Mouse (Mus musculus) CH12.LX (cell line): ENCODE results near the gene Chrne. TPM values are rescaled to one million over a fixed set of nuclear protein-coding genes. Genes with fewer than 3 reads are reported as not detected.
"Not testable (repeated sequence)": the region's sequence is repeated elsewhere in the genome, so short reads cannot be mapped to it uniquely, and the experiment has no call there.

Source experiments
- DNase-seq: peaks from one replicate; pipeline ENCODE4 v3.0.0-alpha.2; 2013; ENCODE audit errors: extremely low read depth
- H3K27ac ChIP-seq: 2 replicates; pipeline ENCODE4 v1.5.1; 2012; ENCODE audit warnings: low read depth, mild to moderate bottlenecking, control low read depth, moderate library complexity; ENCODE audit not compliant: insufficient read depth
- H3K27me3 ChIP-seq: replicated peaks from 2 replicates; pipeline ENCODE3; 2012; ENCODE audit warnings: inconsistent platforms
- H3K36me3 ChIP-seq, 2 experiments: replicated peaks in 1 of 2; 2 replicates each; pipeline versions ENCODE3 to v1.6.1; 2012; ENCODE audit warnings: inconsistent platforms in 1 of 2, low read length in 1 of 2, mild to moderate bottlenecking in 1 of 2, mixed read lengths in 1 of 2, moderate library complexity in 1 of 2; ENCODE audit not compliant: control insufficient read depth in 1 of 2, insufficient read depth in 1 of 2
- H3K4me1 ChIP-seq, 2 experiments: 2 replicates each; pipeline ENCODE4 v1.6.1; 2012; ENCODE audit warnings: inconsistent platforms in 1 of 2, moderate library complexity in 1 of 2; ENCODE audit not compliant: insufficient read depth in 2 of 2, control insufficient read depth in 1 of 2
- H3K4me2 ChIP-seq: 2 replicates; pipeline ENCODE4 v1.6.1; 2012; ENCODE audit warnings: low read depth, mild to moderate bottlenecking, control low read depth; ENCODE audit not compliant: poor library complexity, insufficient read depth, severe bottlenecking
- H3K4me3 ChIP-seq, 3 experiments: fragments of 150-350 bp in 1 of 3; sonication (generic) in 1 of 3; replicated peaks in 1 of 3; 2 replicates each; pipeline versions ENCODE3 to v1.5.1; 2011 to 2012; ENCODE audit warnings: low read depth in 2 of 3, low read length in 2 of 3, mild to moderate bottlenecking in 2 of 3, moderate library complexity in 2 of 3, control low read depth in 1 of 3, improper control_type of control experiment in 1 of 3, inconsistent platforms in 1 of 3, mixed read lengths in 1 of 3; ENCODE audit not compliant: poor library complexity in 1 of 3
- H3K79me2 ChIP-seq: replicated peaks from 2 replicates; pipeline ENCODE4 v1.6.1; 2012; ENCODE audit warnings: mild to moderate bottlenecking, moderate library complexity; ENCODE audit not compliant: control insufficient read depth, poor library complexity, insufficient read depth, severe bottlenecking; ENCODE audit errors: extremely low read depth
- H3K9ac ChIP-seq: 2 replicates; pipeline ENCODE4 v1.6.1; 2012; ENCODE audit warnings: low read depth, mild to moderate bottlenecking, control low read depth, moderate library complexity; ENCODE audit not compliant: insufficient read depth
- H3K9me3 ChIP-seq: replicated peaks from 2 replicates; pipeline ENCODE3; 2012; ENCODE audit warnings: low read length, inconsistent platforms, mixed read lengths
- BHLHE40 ChIP-seq: IDR thresholded peaks from 2 replicates; pipeline ENCODE4 v1.6.1; 2011; ENCODE audit warnings: mild to moderate bottlenecking, low read depth, low read length, improper control_type of control experiment
- CHD1 ChIP-seq: IDR thresholded peaks from 2 replicates; pipeline ENCODE4 v1.6.1; 2012; ENCODE audit warnings: low read depth, low read length, improper control_type of control experiment, inconsistent platforms
- CHD2 ChIP-seq: IDR thresholded peaks from 2 replicates; pipeline ENCODE4 v1.6.1; 2011; ENCODE audit warnings: low read length, improper control_type of control experiment
- CTCF ChIP-seq, 2 experiments: IDR thresholded peaks in 1 of 2; conservative IDR thresholded peaks in 1 of 2; 2 replicates each; pipeline ENCODE4 v1.5.1; 2011 to 2012; ENCODE audit warnings: low read depth in 2 of 2, low read length in 2 of 2, improper control_type of control experiment in 1 of 2, inconsistent platforms in 1 of 2, mild to moderate bottlenecking in 1 of 2, moderate library complexity in 1 of 2
- E2F4 ChIP-seq: IDR thresholded peaks from 2 replicates; pipeline ENCODE4 v1.6.1; 2011; ENCODE audit warnings: low read depth, low read length, improper control_type of control experiment; ENCODE audit not compliant: insufficient replicate concordance
- ELF1 ChIP-seq: IDR thresholded peaks from 2 replicates; pipeline ENCODE4 v1.6.1; 2014; ENCODE audit warnings: low read depth, mild to moderate bottlenecking, inconsistent platforms, low read length, improper control_type of control experiment
- GABPA ChIP-seq: IDR thresholded peaks from 2 replicates; pipeline ENCODE4 v1.6.1; 2012; ENCODE audit warnings: low read depth, low read length, improper control_type of control experiment, inconsistent platforms; ENCODE audit not compliant: insufficient replicate concordance
- JUND ChIP-seq: conservative IDR thresholded peaks from 2 replicates; pipeline ENCODE4 v1.6.1; 2011; ENCODE audit warnings: low read depth, low read length, improper control_type of control experiment
- KAT2A ChIP-seq: IDR thresholded peaks from 2 replicates; pipeline ENCODE4 v1.6.1; 2012; ENCODE audit warnings: low read length, improper control_type of control experiment, inconsistent platforms; ENCODE audit not compliant: insufficient replicate concordance
- MAZ ChIP-seq: IDR thresholded peaks from 2 replicates; pipeline ENCODE4 v1.6.1; 2012; ENCODE audit warnings: low read depth, mild to moderate bottlenecking, inconsistent platforms, low read length, improper control_type of control experiment, moderate library complexity
- PAX5 ChIP-seq: IDR thresholded peaks from 2 replicates; pipeline ENCODE4 v1.6.1; 2012; ENCODE audit warnings: low read length, inconsistent platforms, mixed read lengths
- POLR2A ChIP-seq: IDR thresholded peaks from 2 replicates; pipeline ENCODE4 v1.6.1; 2011; ENCODE audit warnings: low read depth, mild to moderate bottlenecking, improper control_type of control experiment, low read length
- POLR2AphosphoS2 ChIP-seq: IDR thresholded peaks from 2 replicates; pipeline ENCODE4 v1.6.1; 2011; ENCODE audit warnings: low read depth, low read length, improper control_type of control experiment
- RAD21 ChIP-seq: IDR thresholded peaks from 2 replicates; pipeline ENCODE4 v1.6.1; 2011; ENCODE audit warnings: low read depth, mild to moderate bottlenecking, low read length, improper control_type of control experiment, moderate library complexity
- UBTF ChIP-seq: IDR thresholded peaks from 2 replicates; pipeline ENCODE4 v1.6.1; 2012; ENCODE audit warnings: low read depth, mild to moderate bottlenecking, inconsistent platforms, low read length, improper control_type of control experiment, moderate library complexity
- ZNF384 ChIP-seq: IDR thresholded peaks from 2 replicates; pipeline ENCODE4 v1.6.1; 2012; ENCODE audit warnings: low read depth, low read length, improper control_type of control experiment, inconsistent platforms
- dilution Hi-C: fragments of 300-500 bp; cut with MboI; formaldehyde crosslinking; loops from 2 replicates; pipeline ENCODE4 v1.14.3; 2020; ENCODE audit warnings: low sequenced_read_pairs; ENCODE audit not compliant: extremely low pct_unique_long_range_greater_than_20kb, extremely low pct_ligation_motif_present
- in situ Hi-C: fragments of 300-500 bp; cut with MboI; formaldehyde crosslinking; loops from 3 replicates; pipeline ENCODE4 v1.14.3; 2019; ENCODE audit warnings: low sequenced_read_pairs, low pct_ligation_motif_present, low pct_unique_long_range_greater_than_20kb, mixed read lengths
- polyA plus RNA-seq: library from polyadenylated mRNA; unstranded; fragments of >175 nt; gene quantifications from 2 replicates; pipeline ENCODE4 v1.2.1, GENCODE M21; 2012; ENCODE audit warnings: low read depth; ENCODE audit not compliant: insufficient read length
- total RNA-seq, 2 experiments: library from RNA; depleted of rRNA; stranded (reverse); fragments of 300-350 nt in 1 of 2; fragments of >200 nt in 1 of 2; gene quantifications; 2 replicates each; pipeline ENCODE4 v1.2.3; 2012 to 2014

The Chrne gene
- total and polyA plus RNA-seq, 3 experiments = not detected

GRCm38 (mm10) chr11:70571641-70572040, 47.4 kb downstream of the Chrne start:
- in situ Hi-C loops = no loop called here
- Histone ChIP-seq H3K4me1 (peaks cover 4 to 86% of the 10 kb centered on the region in 2 experiments; a peak in 2 of 4 replicates), H3K4me3 (no peak overlapping the region), H3K9ac (no peak overlapping the region), H3K36me3 (peaks cover 7 to 76% of the 10 kb centered on the region in 2 experiments), H3K27me3 (no peaks in the 10 kb centered on the region), H3K4me2 (no peak overlapping the region), H3K79me2 (peaks cover 9% of the 10 kb centered on the region), H3K9me3 (no peaks in the 10 kb centered on the region), H3K27ac (no peak overlapping the region)
- no peak for DNase-seq
- dilution Hi-C loops = no loop called here
- no peak for TF ChIP-seq RAD21
- no peak for TF ChIP-seq POLR2A
- no peak for TF ChIP-seq ELF1
- no peak for TF ChIP-seq KAT2A
- TF ChIP-seq PAX5 = no peak
- no peak for TF ChIP-seq CTCF (conservative IDR thresholded peaks at IDR 0.05 in 1 of 2, IDR thresholded peaks at IDR 0.05 in 1 of 2; ENCODE audit: low read depth in 2 of 2, low read length in 2 of 2)
- TF ChIP-seq CHD2 = no peak
- TF ChIP-seq POLR2AphosphoS2 = no peak
- no peak for TF ChIP-seq JUND
- TF ChIP-seq UBTF = no peak
- no peak for TF ChIP-seq CHD1
- TF ChIP-seq ZNF384 = no peak
- TF ChIP-seq MAZ = no peak
- TF ChIP-seq E2F4 = no peak

GRCm38 (mm10) chr11:70570614-70571013, 48.4 kb downstream of the Chrne start:
- dilution Hi-C loops, H3K27me3 ChIP-seq, H3K9ac ChIP-seq, DNase-seq, H3K9me3 ChIP-seq, in situ Hi-C loops, H3K4me3 ChIP-seq, H3K4me2 ChIP-seq, H3K27ac ChIP-seq: not testable (repeated sequence)
- Histone ChIP-seq H3K4me1 (peaks cover 4 to 86% of the 10 kb centered on the region in 2 experiments; a peak in 2 of 4 replicates), H3K36me3 (peaks cover 7 to 80% of the 10 kb centered on the region in 2 experiments), H3K79me2 (peaks cover 11% of the 10 kb centered on the region)

GRCm38 (mm10) chr11:70566586-70566985, 52.4 kb downstream of the Chrne start:
- no peak for TF ChIP-seq PAX5
- TF ChIP-seq RAD21 = no peak
- TF ChIP-seq GABPA = no peak
- TF ChIP-seq BHLHE40 = no peak
- no peak overlapping the region for H3K9ac ChIP-seq
- H3K4me3 ChIP-seq = no peak overlapping the region
- no peak overlapping the region for H3K4me2 ChIP-seq
- peaks cover 24% of the 10 kb centered on the region for H3K79me2 ChIP-seq
- H3K27ac ChIP-seq = no peak overlapping the region
- no peaks in the 10 kb centered on the region for H3K27me3 ChIP-seq
- peaks cover 8 to 79% of the 10 kb centered on the region in 2 experiments; a peak in 3 of 4 replicates for H3K4me1 ChIP-seq
- dilution Hi-C loops = no loop called here
- in situ Hi-C loops = no loop called here
- DNase-seq = no peak
- peaks cover 3 to 53% of the 10 kb centered on the region in 2 experiments for H3K36me3 ChIP-seq
- no peaks in the 10 kb centered on the region for H3K9me3 ChIP-seq

Other genes with a start within 250 kb of the Chrne start
Only the 20 nearest of the 25 such genes appear.
- gene Zmynd15, start 159.8 kb downstream of the Chrne start, total RNA-seq (2012; rRNA removed) = 0.08 TPM in 1 of 2 replicates, not detected in the other
- 0.05 TPM in 1 of 2 replicates, not detected in the other for gene Zmynd15, start 159.8 kb downstream of the Chrne start, total RNA-seq (2014; rRNA removed)
- 0.20 and 0.74 TPM in 2 replicates for gene Zmynd15, start 159.8 kb downstream of the Chrne start, polyA plus RNA-seq
- 0.04 and 0.08 TPM in 2 replicates for gene Cxcl16, start 159.2 kb downstream of the Chrne start, total RNA-seq (2012; rRNA removed)
- not detected in 2 replicates for gene Cxcl16, start 159.2 kb downstream of the Chrne start, total RNA-seq (2014; rRNA removed)
- gene Cxcl16, start 159.2 kb downstream of the Chrne start, polyA plus RNA-seq = 0.56 and 0.59 TPM in 2 replicates
- gene Tm4sf5, start 114.0 kb downstream of the Chrne start, total RNA-seq (2012; rRNA removed) = 3.6 and 5.5 TPM in 2 replicates
- 8.8 and 11.7 TPM in 2 replicates for gene Tm4sf5, start 114.0 kb downstream of the Chrne start, total RNA-seq (2014; rRNA removed)
- gene Tm4sf5, start 114.0 kb downstream of the Chrne start, polyA plus RNA-seq = 24.5 and 32.5 TPM in 2 replicates
- gene Vmo1, start 104.6 kb downstream of the Chrne start, total RNA-seq (2012; rRNA removed) = 0.21 TPM in 1 of 2 replicates, not detected in the other
- gene Vmo1, start 104.6 kb downstream of the Chrne start, total RNA-seq (2014; rRNA removed) = 0.70 TPM in 1 of 2 replicates, not detected in the other
- 0.36 and 0.63 TPM in 2 replicates for gene Vmo1, start 104.6 kb downstream of the Chrne start, polyA plus RNA-seq
- gene Gltpd2, start 100.0 kb downstream of the Chrne start, total RNA-seq (2012; rRNA removed) = not detected in 2 replicates
- gene Gltpd2, start 100.0 kb downstream of the Chrne start, total RNA-seq (2014; rRNA removed) = not detected in 2 replicates
- 0.19 TPM in 1 of 2 replicates, not detected in the other for gene Gltpd2, start 100.0 kb downstream of the Chrne start, polyA plus RNA-seq
- 921 and 922 TPM in 2 replicates for gene Psmb6, start 93.8 kb downstream of the Chrne start, total RNA-seq (2012; rRNA removed)
- 749 and 831 TPM in 2 replicates for gene Psmb6, start 93.8 kb downstream of the Chrne start, total RNA-seq (2014; rRNA removed)
- gene Psmb6, start 93.8 kb downstream of the Chrne start, polyA plus RNA-seq = 779 and 831 TPM in 2 replicates
- gene Gm40193, start 86.3 kb downstream of the Chrne start, total RNA-seq (2012; rRNA removed) = not detected in 2 replicates
- not detected in 2 replicates for gene Gm40193, start 86.3 kb downstream of the Chrne start, total RNA-seq (2014; rRNA removed)
- not detected in 2 replicates for gene Gm40193, start 86.3 kb downstream of the Chrne start, polyA plus RNA-seq
- 4.0 and 4.8 TPM in 2 replicates for gene Pld2, start 79.2 kb downstream of the Chrne start, total RNA-seq (2012; rRNA removed)
- gene Pld2, start 79.2 kb downstream of the Chrne start, total RNA-seq (2014; rRNA removed) = 3.1 and 3.4 TPM in 2 replicates
- 6.6 and 6.7 TPM in 2 replicates for gene Pld2, start 79.2 kb downstream of the Chrne start, polyA plus RNA-seq
- 24.3 and 31.2 TPM in 2 replicates for gene Mink1, start 56.3 kb downstream of the Chrne start, total RNA-seq (2012; rRNA removed)
- gene Mink1, start 56.3 kb downstream of the Chrne start, total RNA-seq (2014; rRNA removed) = 11.6 and 15.0 TPM in 2 replicates
- gene Mink1, start 56.3 kb downstream of the Chrne start, polyA plus RNA-seq = 79.8 and 82.8 TPM in 2 replicates
- gene 4930544D05Rik, start 3.4 kb downstream of the Chrne start, total RNA-seq (2012; rRNA removed) = 0.17 TPM in 1 of 2 replicates, not detected in the other
- not detected in 2 replicates for gene 4930544D05Rik, start 3.4 kb downstream of the Chrne start, total RNA-seq (2014; rRNA removed)
- gene 4930544D05Rik, start 3.4 kb downstream of the Chrne start, polyA plus RNA-seq = not detected in 2 replicates
- gene Gp1ba, start 19.9 kb upstream of the Chrne start, total RNA-seq (2012; rRNA removed) = 0.25 TPM in 2 replicates
- not detected in 2 replicates for gene Gp1ba, start 19.9 kb upstream of the Chrne start, total RNA-seq (2014; rRNA removed)
- gene Gp1ba, start 19.9 kb upstream of the Chrne start, polyA plus RNA-seq = 0.84 and 1.1 TPM in 2 replicates
- 23.5 and 24.0 TPM in 2 replicates for gene Rnf167, start 28.0 kb upstream of the Chrne start, total RNA-seq (2012; rRNA removed)
- 24.1 and 25.5 TPM in 2 replicates for gene Rnf167, start 28.0 kb upstream of the Chrne start, total RNA-seq (2014; rRNA removed)
- gene Rnf167, start 28.0 kb upstream of the Chrne start, polyA plus RNA-seq = 28.0 and 31.7 TPM in 2 replicates
- gene Slc25a11, start 28.3 kb upstream of the Chrne start, total RNA-seq (2012; rRNA removed) = 96.9 and 99.0 TPM in 2 replicates
- 121 and 135 TPM in 2 replicates for gene Slc25a11, start 28.3 kb upstream of the Chrne start, total RNA-seq (2014; rRNA removed)
- gene Slc25a11, start 28.3 kb upstream of the Chrne start, polyA plus RNA-seq = 127 and 132 TPM in 2 replicates
- 1,045 and 1,143 TPM in 2 replicates for gene Pfn1, start 35.4 kb upstream of the Chrne start, total RNA-seq (2012; rRNA removed)
- 799 and 844 TPM in 2 replicates for gene Pfn1, start 35.4 kb upstream of the Chrne start, total RNA-seq (2014; rRNA removed)
- 2,575 and 2,624 TPM in 2 replicates for gene Pfn1, start 35.4 kb upstream of the Chrne start, polyA plus RNA-seq
- 11.0 and 11.2 TPM in 2 replicates for gene Eno3, start 38.0 kb upstream of the Chrne start, total RNA-seq (2012; rRNA removed)
- gene Eno3, start 38.0 kb upstream of the Chrne start, total RNA-seq (2014; rRNA removed) = 22.9 and 23.0 TPM in 2 replicates
- 26.4 and 27.5 TPM in 2 replicates for gene Eno3, start 38.0 kb upstream of the Chrne start, polyA plus RNA-seq
- gene Spag7, start 50.2 kb upstream of the Chrne start, total RNA-seq (2012; rRNA removed) = 96.3 and 105 TPM in 2 replicates
- gene Spag7, start 50.2 kb upstream of the Chrne start, total RNA-seq (2014; rRNA removed) = 86.9 and 93.5 TPM in 2 replicates
- 120 and 161 TPM in 2 replicates for gene Spag7, start 50.2 kb upstream of the Chrne start, polyA plus RNA-seq
- 4.0 and 4.9 TPM in 2 replicates for gene Camta2, start 68.9 kb upstream of the Chrne start, total RNA-seq (2012; rRNA removed)
- gene Camta2, start 68.9 kb upstream of the Chrne start, total RNA-seq (2014; rRNA removed) = 0.70 and 1.0 TPM in 2 replicates
- 13.3 and 17.0 TPM in 2 replicates for gene Camta2, start 68.9 kb upstream of the Chrne start, polyA plus RNA-seq
- gene Inca1, start 80.9 kb upstream of the Chrne start, total RNA-seq (2012; rRNA removed) = 1.3 and 1.7 TPM in 2 replicates
- gene Inca1, start 80.9 kb upstream of the Chrne start, total RNA-seq (2014; rRNA removed) = 1.9 and 3.4 TPM in 2 replicates
- 3.8 and 4.4 TPM in 2 replicates for gene Inca1, start 80.9 kb upstream of the Chrne start, polyA plus RNA-seq
- 36.9 and 38.0 TPM in 2 replicates for gene Kif1c, start 81.3 kb upstream of the Chrne start, total RNA-seq (2012; rRNA removed)
- 11.0 and 11.6 TPM in 2 replicates for gene Kif1c, start 81.3 kb upstream of the Chrne start, total RNA-seq (2014; rRNA removed)
- 31.7 and 32.3 TPM in 2 replicates for gene Kif1c, start 81.3 kb upstream of the Chrne start, polyA plus RNA-seq
- 3.1 and 3.5 TPM in 2 replicates for gene Zfp3, start 145.0 kb upstream of the Chrne start, total RNA-seq (2012; rRNA removed)
- 1.7 and 1.9 TPM in 2 replicates for gene Zfp3, start 145.0 kb upstream of the Chrne start, total RNA-seq (2014; rRNA removed)
- gene Zfp3, start 145.0 kb upstream of the Chrne start, polyA plus RNA-seq = 2.0 and 2.5 TPM in 2 replicates